Mouse (Mus musculus): ENCODE data around the gene Olfr1057.

- TF ChIP-seq CTCF (IDR thresholded peaks at IDR 0.05; ENCODE audit: low read depth, low read length) (no peak), POLR2A (IDR thresholded peaks at IDR 0.05; ENCODE audit: borderline replicate concordance, low read depth, low read length) (no peak)
These were observed 16.9 kb upstream of the Olfr1057 start for GRCm38 (mm10) chr2:86395114-86395513.

All from bone marrow macrophage, adult 2 months (primary cell).